Mouse (Mus musculus) kidney, embryonic 14.5 days (tissue): ENCODE results near the gene Plxna2. TPM values are rescaled to one million over a fixed set of nuclear protein-coding genes. Genes with fewer than 3 reads are reported as not detected.

Experiments
- ATAC-seq: fragments of 200-750 bp; cut with Nextera tagmentation; 2 replicates; pipeline ENCODE4 v1.8.0; 2017; ENCODE audit warnings: moderate number of reproducible peaks, mild to moderate bottlenecking, moderate TSS enrichment, moderate library complexity; ENCODE audit not compliant: low FRiP score, low TSS enrichment
- H3K27ac ChIP-seq: fragments of 300-500 bp; sonication (generic); 2 replicates; pipeline ENCODE4 v1.5.1; 2014; ENCODE audit warnings: low read depth, mild to moderate bottlenecking, low read length, moderate library complexity, mixed read lengths
- H3K27me3 ChIP-seq: fragments of 300-500 bp; sonication (generic); 2 replicates; pipeline ENCODE4 v1.6.1; 2014; ENCODE audit warnings: mild to moderate bottlenecking, low read length; ENCODE audit not compliant: control insufficient read depth, insufficient read depth
- H3K36me3 ChIP-seq: fragments of 300-500 bp; sonication (generic); 2 replicates; pipeline ENCODE4 v1.6.1; 2014; ENCODE audit warnings: low read length, mixed read lengths; ENCODE audit not compliant: control insufficient read depth, insufficient read depth
- H3K4me1 ChIP-seq: fragments of 300-500 bp; sonication (generic); 2 replicates; pipeline ENCODE4 v1.6.1; 2014; ENCODE audit warnings: low read length, mixed read lengths; ENCODE audit not compliant: control insufficient read depth, insufficient read depth
- H3K4me2 ChIP-seq: fragments of 300-500 bp; sonication (generic); replicated peaks from 2 replicates; pipeline ENCODE4 v1.6.1; 2014; ENCODE audit warnings: low read depth, mild to moderate bottlenecking, low read length
- H3K4me3 ChIP-seq: fragments of 300-500 bp; sonication (generic); 2 replicates; pipeline ENCODE4 v1.5.1; 2014; ENCODE audit warnings: mild to moderate bottlenecking, low read length
- H3K9ac ChIP-seq: fragments of 300-500 bp; sonication (generic); 2 replicates; pipeline ENCODE4 v1.6.1; 2014; ENCODE audit warnings: low read depth, mild to moderate bottlenecking, low read length, moderate library complexity
- H3K9me3 ChIP-seq: fragments of 300-500 bp; sonication (generic); 2 replicates; pipeline ENCODE4 v1.6.1; 2016; ENCODE audit warnings: low read length; ENCODE audit not compliant: control insufficient read depth
- WGBS: fragments of 180-500 bp; shearing (Covaris S2); extraction: QIAGEN DNeasy Blood & Tissue Kit; methylation state at CpG from one replicate; pipeline ENCODE4 v1.1.7; 2014; 5-methylcytosine and 5-hydroxymethylcytosine counted together
- polyA plus RNA-seq: library from polyadenylated mRNA; unstranded; fragments of >200 nt; fragmentation: Nextera tagmentation; extraction: Ambion mirVana; gene quantifications from 2 replicates; pipeline ENCODE4 v1.2.1, GENCODE M21; 2014

Gene Plxna2
- polyA plus RNA-seq, 1 experiment from 2014 or later, result 7.4 TPM

- Histone ChIP-seq H3K9ac (no peak overlapping the region), H3K36me3 (no peaks in the 10 kb centered on the region), H3K9me3 (no peaks in the 10 kb centered on the region), H3K4me1 (peaks cover 7% of the 10 kb centered on the region), H3K4me2 (no peak overlapping the region), H3K27ac (no peak overlapping the region), H3K4me3 (no peak overlapping the region), H3K27me3 (no peaks in the 10 kb centered on the region)
- no peak for ATAC-seq
- 78% methylated on average over 5 of the region's 5 CpGs for WGBS
Observed at GRCm38 (mm10) chr1:194607406-194608261, 10.4 kb upstream of the Plxna2 start.

DNA sequence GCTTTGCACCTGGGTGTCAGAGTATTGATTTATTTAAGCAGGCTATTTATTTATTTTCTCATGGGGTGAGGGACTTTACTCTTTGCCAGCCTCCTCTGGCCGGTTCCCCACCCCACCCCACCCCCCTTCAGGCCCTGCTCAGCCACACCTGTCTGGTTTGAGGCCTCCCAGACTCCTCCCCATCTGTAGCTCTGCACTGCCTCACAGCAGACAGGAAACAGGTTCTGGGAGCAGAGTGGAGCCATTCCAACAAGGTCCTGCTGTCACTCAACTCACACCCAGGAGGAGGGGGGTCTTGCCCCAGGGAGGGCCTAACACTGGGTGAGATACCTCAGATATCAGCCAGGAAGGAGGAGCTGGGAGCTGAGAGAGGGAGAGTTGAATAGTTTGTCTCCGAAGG is 7.5 kb upstream of the Plxna2 start:
- no peaks in the 10 kb centered on the region for H3K36me3 ChIP-seq
- no peak overlapping the region for H3K9ac ChIP-seq
- no peaks in the 10 kb centered on the region for H3K9me3 ChIP-seq
- no peak overlapping the region for H3K4me3 ChIP-seq
- no peak overlapping the region for H3K27ac ChIP-seq
- 9% methylated on average over 2 of the region's 2 CpGs for WGBS
- peak; percentile 78; the same call in 1 of the 2 replicates for ATAC-seq
- no peaks in the 10 kb centered on the region for H3K27me3 ChIP-seq
- H3K4me2 ChIP-seq, result no peak overlapping the region
- peaks cover 7% of the 10 kb centered on the region for H3K4me1 ChIP-seq

DNA sequence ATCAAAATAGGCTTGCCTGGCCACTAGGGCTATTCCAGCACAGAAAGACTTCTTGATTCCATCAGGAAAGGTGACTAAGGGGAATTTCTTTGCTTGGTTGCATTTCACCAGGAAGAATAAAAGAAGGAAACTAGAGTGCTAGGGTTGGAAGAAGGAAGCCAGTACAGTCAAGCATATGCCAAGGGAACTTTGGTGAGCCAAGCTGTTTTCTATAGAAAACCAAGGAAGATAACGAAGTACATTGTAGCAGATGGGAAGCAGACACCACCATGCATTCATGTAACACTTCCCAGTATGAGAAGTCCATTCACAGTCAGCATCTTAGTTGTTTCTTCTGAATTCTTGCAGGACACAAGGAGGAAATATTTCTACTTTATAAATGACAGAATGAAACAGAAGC is 5.4 kb upstream of the Plxna2 start:
- no peak overlapping the region for H3K4me2 ChIP-seq
- no peaks in the 10 kb centered on the region for H3K27me3 ChIP-seq
- 93% methylated on average over 1 of the region's 1 CpGs for WGBS
- no peak overlapping the region for H3K4me3 ChIP-seq
- H3K9me3 ChIP-seq, result no peaks in the 10 kb centered on the region
- no peaks in the 10 kb centered on the region for H3K36me3 ChIP-seq
- peaks cover 7% of the 10 kb centered on the region for H3K4me1 ChIP-seq
- H3K9ac ChIP-seq, result no peak overlapping the region
- no peak for ATAC-seq
- no peak overlapping the region for H3K27ac ChIP-seq

DNA sequence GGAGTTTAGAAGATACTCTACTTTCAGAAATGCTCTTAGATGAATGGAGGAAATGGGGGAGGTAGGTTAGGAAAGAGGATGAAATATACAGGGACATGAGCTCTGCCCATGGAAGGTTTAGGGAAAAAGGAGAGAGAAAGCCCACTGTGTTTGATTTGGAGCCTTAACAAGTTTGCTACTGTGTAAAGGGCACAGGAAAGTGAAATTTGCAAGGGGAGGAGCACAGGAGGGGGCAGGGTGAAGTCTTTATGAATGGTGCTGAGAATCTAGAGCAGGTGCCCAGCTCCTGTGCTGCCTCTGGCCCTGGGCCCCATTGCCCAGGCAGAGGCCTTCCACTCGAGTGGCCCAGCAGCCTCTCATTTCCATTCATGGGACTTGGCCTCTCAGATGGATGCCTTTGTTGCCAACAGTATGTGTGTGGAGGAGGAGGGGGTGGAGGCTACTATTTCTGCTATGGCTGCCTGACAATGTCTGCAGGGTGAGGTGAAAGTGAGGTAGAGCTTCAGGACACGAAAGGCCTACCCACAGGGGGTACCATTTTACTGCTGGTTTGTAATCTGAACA is 4.7 kb upstream of the Plxna2 start:
- Histone ChIP-seq H3K4me1 (peaks cover 7% of the 10 kb centered on the region), H3K9me3 (no peaks in the 10 kb centered on the region), H3K4me2 (no peak overlapping the region), H3K9ac (no peak overlapping the region), H3K36me3 (no peaks in the 10 kb centered on the region), H3K4me3 (no peak overlapping the region), H3K27ac (no peak overlapping the region), H3K27me3 (no peaks in the 10 kb centered on the region)
- 49% methylated on average over 2 of the region's 2 CpGs for WGBS
- ATAC-seq, result no peak

- peaks cover 9% of the 10 kb centered on the region for H3K4me1 ChIP-seq
- no peak for ATAC-seq
- 76% methylated on average over 5 of the region's 5 CpGs for WGBS
Observed at GRCm38 (mm10) chr1:194613923-194614830, 3.8 kb upstream of the Plxna2 start.

DNA sequence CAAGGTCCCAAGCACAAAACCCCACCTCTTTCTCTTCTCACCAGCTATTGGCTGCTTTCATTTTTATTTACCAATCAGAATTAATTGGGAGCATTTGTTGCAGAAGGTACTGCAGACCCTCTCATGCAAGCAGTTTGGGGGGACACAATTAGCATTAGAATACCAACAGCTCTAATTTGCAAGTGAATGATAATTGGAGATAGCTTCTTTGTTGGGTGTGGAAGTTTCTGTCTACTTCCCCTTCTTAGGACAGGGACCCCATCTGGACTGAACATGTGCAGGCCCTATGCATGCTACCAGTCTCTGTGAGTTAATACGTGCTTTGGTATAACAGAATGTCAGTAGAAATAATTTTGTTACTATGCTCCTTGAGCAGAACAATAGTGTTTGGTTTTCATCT is 1.9 kb upstream of the Plxna2 start:
- no peak overlapping the region for H3K4me2 ChIP-seq
- no peak overlapping the region for H3K27ac ChIP-seq
- WGBS, result 96% methylated on average over 1 of the region's 1 CpGs
- H3K4me3 ChIP-seq, result no peak overlapping the region
- no peak for ATAC-seq
- H3K9ac ChIP-seq, result no peak overlapping the region
- 0 out of 2 replicates have a peak, but pooled peaks cover 2% of the 10 kb centered on the region for H3K27me3 ChIP-seq
- peaks cover 9% of the 10 kb centered on the region; the same call in 1 of the 2 replicates for H3K4me1 ChIP-seq
- H3K9me3 ChIP-seq, result no peaks in the 10 kb centered on the region
- no peaks in the 10 kb centered on the region for H3K36me3 ChIP-seq

More at GRCm38 (mm10) chr1:194613923-194614830, 3.8 kb upstream of the Plxna2 start:
- Histone ChIP-seq H3K36me3 (no peaks in the 10 kb centered on the region), H3K9ac (no peak overlapping the region), H3K27ac (no peak overlapping the region), H3K4me2 (no peak overlapping the region), H3K27me3 (no peaks in the 10 kb centered on the region), H3K9me3 (no peaks in the 10 kb centered on the region), H3K4me3 (no peak overlapping the region)

DNA sequence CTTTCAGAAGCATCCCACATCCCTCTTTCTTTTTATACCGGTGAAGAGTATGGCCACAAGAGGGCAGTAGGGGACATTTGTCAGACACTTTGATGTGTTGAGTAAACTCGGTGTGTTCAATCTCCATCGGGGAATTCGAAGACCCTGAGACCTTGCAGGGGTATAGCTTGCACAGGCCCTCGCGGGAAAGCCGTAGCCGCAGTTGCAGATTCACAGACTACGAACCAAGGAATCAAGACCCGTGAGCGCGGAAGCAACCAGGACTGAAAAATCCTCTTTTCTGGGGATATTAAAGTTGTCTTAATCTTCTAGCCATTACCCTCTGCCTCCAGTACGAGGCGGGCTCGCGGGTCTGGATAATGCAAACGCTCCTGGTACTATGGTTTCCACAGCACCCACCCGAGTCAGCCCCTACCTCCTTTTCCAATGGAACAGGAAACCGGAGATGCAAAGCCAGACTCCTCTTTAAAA is 858 bp downstream of the Plxna2 start:
- Histone ChIP-seq H3K4me1 (peaks cover 18% of the 10 kb centered on the region), H3K27ac (no peak overlapping the region), H3K36me3 (no peaks in the 10 kb centered on the region), H3K9ac (0 out of 2 replicates have a peak overlapping the region, but pooled peaks have one; percentile 77), H3K9me3 (no peaks in the 10 kb centered on the region), H3K27me3 (0 out of 2 replicates have a peak, but pooled peaks cover 2% of the 10 kb centered on the region), H3K4me2 (peak overlapping the region; percentile 92), H3K4me3 (peak overlapping the region; percentile 72)
- 0 out of 2 replicates have a peak, but pooled peaks have one; percentile 43 for ATAC-seq
- 2% methylated on average over 19 of the region's 19 CpGs for WGBS

DNA sequence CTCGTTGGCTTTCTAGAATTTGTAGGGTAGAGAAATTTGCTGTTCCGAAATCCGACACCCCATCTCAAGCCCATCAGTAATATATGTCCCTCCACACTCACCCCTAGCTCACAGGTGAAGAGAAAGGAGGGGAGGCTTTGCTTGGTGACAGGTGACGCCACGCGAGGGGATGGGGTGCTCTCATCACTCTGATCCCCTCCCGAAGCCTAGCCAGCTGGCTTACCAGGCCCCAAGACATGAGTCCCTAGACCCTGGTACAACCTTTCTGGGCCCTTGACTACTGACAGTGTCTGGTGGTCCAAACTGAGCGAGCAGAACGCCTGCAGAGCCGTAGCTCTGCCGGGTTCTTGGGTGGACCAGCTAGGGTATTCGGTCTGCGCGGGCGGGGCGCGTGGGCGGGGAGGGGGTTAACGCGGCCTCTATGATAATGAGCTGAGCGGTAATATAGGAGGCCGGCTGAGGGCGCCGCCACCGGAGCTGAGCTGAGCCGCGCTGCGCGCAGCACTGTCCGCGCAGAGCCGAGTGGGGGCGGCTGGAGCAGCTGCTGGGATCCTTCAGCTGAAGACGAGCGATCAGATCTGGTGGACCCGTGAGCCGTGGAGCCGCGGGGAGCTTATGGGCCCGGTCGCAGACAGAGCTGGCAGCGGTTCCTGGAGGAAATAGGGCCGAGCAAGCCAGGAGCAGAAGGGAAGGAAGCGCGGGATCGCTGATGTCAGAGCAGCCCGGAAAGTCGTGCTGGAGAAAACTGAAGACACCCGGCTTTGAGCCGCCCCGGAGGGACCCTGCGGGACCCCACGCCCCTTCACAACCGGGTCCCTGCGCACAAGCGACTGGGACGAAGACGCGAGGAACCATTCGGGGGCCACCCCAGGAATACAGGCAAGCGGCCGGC is 1.6 kb downstream of the Plxna2 start:
- ATAC-seq, result peak; percentile 95
- Histone ChIP-seq H3K27me3 (0 out of 2 replicates have a peak, but pooled peaks cover 2% of the 10 kb centered on the region), H3K4me3 (peak overlapping the region; percentile 72), H3K4me1 (peaks cover 22% of the 10 kb centered on the region), H3K36me3 (no peaks in the 10 kb centered on the region), H3K9me3 (no peaks in the 10 kb centered on the region), H3K4me2 (peak overlapping the region; percentile 92), H3K27ac (peak overlapping the region; percentile 34; the same call in 1 of the 2 replicates), H3K9ac (peak overlapping the region; percentile 77)
- under 1% methylated on average over 62 of the region's 62 CpGs for WGBS
